Mouse (Mus musculus) kidney, adult 11 months (tissue): Measurements from ENCODE around the gene Gm38392.
A peak's percentile ranks its signal among the peaks of the same experiment; 100 is the strongest.

Source experiments
- DNase-seq: peaks from one replicate; pipeline ENCODE4 v3.0.0; 2022

Gene Gm38392

GRCm38 (mm10) chr3:88234041-88234440 is 53.0 kb downstream of the Gm38392 start:
- DNase-seq, result no peak

- DNase-seq, result no peak
Measured at GRCm38 (mm10) chr3:88232851-88233649, 54.0 kb downstream of the Gm38392 start.

- no peak for DNase-seq
Measured at GRCm38 (mm10) chr3:88232301-88232702, 54.7 kb downstream of the Gm38392 start.

GRCm38 (mm10) chr3:88231061-88231641 is 55.9 kb downstream of the Gm38392 start:
- DNase-seq, result no peak

GRCm38 (mm10) chr3:88230262-88231047 is 56.6 kb downstream of the Gm38392 start:
- no peak for DNase-seq

- no peak for DNase-seq
Measured at GRCm38 (mm10) chr3:88229526-88229925, 57.5 kb downstream of the Gm38392 start.

GRCm38 (mm10) chr3:88228906-88229305 is 58.1 kb downstream of the Gm38392 start:
- DNase-seq, result peak; percentile 27

- DNase-seq, result no peak
Measured at GRCm38 (mm10) chr3:88227976-88228375, 59.0 kb downstream of the Gm38392 start.

GRCm38 (mm10) chr3:88227260-88227659 is 59.8 kb downstream of the Gm38392 start:
- DNase-seq, result no peak

- no peak for DNase-seq
Measured at GRCm38 (mm10) chr3:88226101-88226845, 60.7 kb downstream of the Gm38392 start.

- no peak for DNase-seq
Measured at GRCm38 (mm10) chr3:88224929-88225328, 62.1 kb downstream of the Gm38392 start.

- DNase-seq, result no peak
Measured at GRCm38 (mm10) chr3:88222446-88222845, 64.6 kb downstream of the Gm38392 start.

GRCm38 (mm10) chr3:88221519-88222390 is 65.3 kb downstream of the Gm38392 start:
- DNase-seq, result no peak

- peak; percentile 33 for DNase-seq
Measured at GRCm38 (mm10) chr3:88220842-88221241, 66.2 kb downstream of the Gm38392 start.

GRCm38 (mm10) chr3:88219940-88220339 is 67.1 kb downstream of the Gm38392 start:
- DNase-seq, result no peak

GRCm38 (mm10) chr3:88217679-88218078 is 69.3 kb downstream of the Gm38392 start:
- no peak for DNase-seq

GRCm38 (mm10) chr3:88216534-88217326 is 70.3 kb downstream of the Gm38392 start:
- DNase-seq, result no peak

GRCm38 (mm10) chr3:88216116-88216515 is 70.9 kb downstream of the Gm38392 start:
- no peak for DNase-seq

GRCm38 (mm10) chr3:88215553-88216004 is 71.4 kb downstream of the Gm38392 start:
- no peak for DNase-seq

- DNase-seq, result no peak
Measured at GRCm38 (mm10) chr3:88214971-88215552, 71.9 kb downstream of the Gm38392 start.
